Mouse (Mus musculus): ENCODE measurements around the gene AY074887. TPM values are rescaled to one million over a fixed set of nuclear protein-coding genes. Genes with fewer than 3 reads are reported as not detected.
"Not testable (repeated sequence)": the region's sequence is repeated elsewhere in the genome, so short reads cannot be mapped to it uniquely, and the experiment has no call there.

The AY074887 gene
- total RNA-seq (2015) (0.86 TPM in 1 of 2 replicates, not detected in the other), total RNA-seq (2017) (0.30 TPM in 1 of 2 replicates, not detected in the other)

GRCm38 (mm10) chr9:54950575-54951321 is at the start of gene AY074887, which contains the start of gene Psma4:
TSS of gene AY074887 (minus strand) at chr9:54950998.
TSS of gene Psma4 (plus strand) at chr9:54950790.
- peak; percentile 99 for ATAC-seq (replicated peaks; ENCODE audit: poor library complexity)

GRCm38 (mm10) chr9:54995645-54996044 is 44.8 kb upstream of the AY074887 start:
- ATAC-seq (replicated peaks; ENCODE audit: poor library complexity): peak; percentile 85

DNA sequence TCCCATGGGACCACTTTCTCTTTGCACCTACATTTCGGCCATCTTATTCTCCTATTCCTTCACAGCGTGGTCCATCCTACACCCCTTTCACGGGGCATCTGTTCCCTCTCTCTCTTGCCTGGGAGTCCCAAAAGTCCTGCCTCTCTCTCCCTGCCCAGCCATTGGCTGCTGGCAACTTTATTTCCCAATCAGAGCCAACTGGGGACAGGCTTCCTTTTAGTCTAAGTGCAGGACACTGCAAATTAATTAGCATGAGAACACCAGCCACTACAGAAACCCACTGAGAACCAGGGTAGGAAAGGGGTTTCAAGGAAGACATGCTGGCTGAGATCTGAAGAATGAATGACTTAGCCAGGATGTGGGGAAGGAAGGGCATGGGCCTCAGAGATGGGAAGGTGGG is 43.6 kb upstream of the AY074887 start:
- ATAC-seq (replicated peaks; ENCODE audit: poor library complexity): no peak

DNA sequence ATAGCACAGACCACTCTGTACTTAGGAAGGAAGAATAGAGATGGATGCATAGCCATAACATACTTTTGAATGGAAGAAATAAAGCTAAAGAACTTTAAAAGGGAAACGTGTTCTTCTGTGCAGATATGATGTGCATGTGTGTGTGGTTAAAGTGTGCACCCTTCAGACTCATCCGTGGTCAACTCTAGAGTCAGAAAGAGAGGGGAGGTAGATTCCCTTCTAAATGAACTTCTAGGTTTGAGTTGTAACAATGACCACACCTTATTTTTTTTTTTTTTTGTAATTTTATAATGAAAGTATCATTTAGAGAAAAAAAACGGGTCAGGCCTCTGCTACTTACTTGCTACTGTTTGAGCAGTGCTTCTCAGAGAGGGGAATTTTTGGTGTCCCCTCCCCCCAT is 39.6 kb upstream of the AY074887 start:
- no peak for ATAC-seq (replicated peaks; ENCODE audit: poor library complexity)

GRCm38 (mm10) chr9:54982401-54982800 is 31.6 kb upstream of the AY074887 start:
- ATAC-seq (replicated peaks; ENCODE audit: poor library complexity): no peak

GRCm38 (mm10) chr9:54981291-54982191 is 30.7 kb upstream of the AY074887 start:
- ATAC-seq (replicated peaks; ENCODE audit: poor library complexity): peak; percentile 72

DNA sequence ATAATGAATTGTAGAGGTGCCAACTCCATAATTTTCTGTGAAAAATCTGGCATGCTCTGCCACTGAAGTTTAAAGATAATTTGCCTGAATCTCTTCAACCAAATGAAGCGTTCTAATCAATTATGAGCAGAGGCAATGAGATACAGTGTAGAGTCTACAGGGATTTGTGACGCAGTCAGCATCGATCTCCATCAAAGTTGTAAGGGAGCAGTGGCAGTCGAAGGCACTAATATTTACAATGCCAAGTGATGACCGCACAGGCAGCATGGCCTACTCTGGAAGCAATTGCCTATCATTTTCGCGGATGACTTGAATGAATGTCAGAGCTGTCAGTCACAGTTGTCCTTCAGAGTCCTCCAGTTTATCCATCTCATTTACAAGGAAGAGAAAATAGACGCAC is 29.9 kb upstream of the AY074887 start, which contains the start of gene Chrna5:
Gene Chrna5 (plus strand): TSS at position 207 of the 400 bp plus-strand sequence.
- ATAC-seq (replicated peaks; ENCODE audit: poor library complexity): no peak

GRCm38 (mm10) chr9:54969972-54970637 is 19.3 kb upstream of the AY074887 start:
- ATAC-seq (replicated peaks; ENCODE audit: poor library complexity): no peak

DNA sequence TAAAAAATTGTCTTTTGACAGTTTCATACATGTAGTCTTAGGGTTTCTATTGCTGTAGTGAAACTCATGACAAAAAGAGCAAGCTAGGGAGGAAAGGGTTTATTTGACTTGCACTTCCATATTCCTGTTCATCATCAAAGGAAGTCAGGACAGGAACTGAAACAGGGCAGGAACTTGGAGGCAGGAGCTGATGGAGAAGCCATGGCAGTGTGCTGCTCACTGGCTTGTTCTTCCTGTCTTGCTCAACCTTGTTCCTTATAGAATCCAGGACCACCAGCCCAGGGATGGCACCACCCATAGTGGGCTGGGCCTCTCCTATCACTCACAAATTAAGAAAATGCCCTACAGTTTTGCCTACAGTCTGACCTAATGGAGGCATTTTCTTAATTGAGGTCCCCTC is 12.9 kb upstream of the AY074887 start:
- no peak for ATAC-seq (replicated peaks; ENCODE audit: poor library complexity)

- no peak for ATAC-seq (replicated peaks; ENCODE audit: poor library complexity)
Measured at GRCm38 (mm10) chr9:54961059-54961458, 10.3 kb upstream of the AY074887 start.

- not testable (repeated sequence) for ATAC-seq (replicated peaks; ENCODE audit: poor library complexity)
Measured at GRCm38 (mm10) chr9:54950162-54950561, 636 bp downstream of the AY074887 start.

GRCm38 (mm10) chr9:54949465-54949864 is 1.3 kb downstream of the AY074887 start:
- ATAC-seq (replicated peaks; ENCODE audit: poor library complexity): no peak

DNA sequence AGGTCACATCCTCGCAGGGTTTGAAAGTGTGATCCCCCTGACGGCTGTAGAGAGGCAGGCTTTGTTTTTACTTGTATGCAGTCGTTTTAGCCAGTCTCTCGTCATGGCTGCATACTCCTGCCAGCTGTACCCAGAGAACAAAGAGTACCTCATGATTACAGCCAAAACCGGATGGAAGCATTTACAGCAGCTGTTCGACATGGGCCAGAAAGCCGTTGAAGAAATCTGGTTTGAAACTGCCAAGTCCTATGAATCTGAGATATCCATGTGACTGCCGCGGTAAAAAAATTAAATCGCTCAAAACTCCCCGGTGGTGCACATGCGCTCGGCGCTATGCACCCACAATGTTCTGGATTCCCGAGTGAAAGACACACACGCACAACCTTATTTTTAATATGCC is 4.5 kb downstream of the AY074887 start:
- no peak for ATAC-seq (replicated peaks; ENCODE audit: poor library complexity)

DNA sequence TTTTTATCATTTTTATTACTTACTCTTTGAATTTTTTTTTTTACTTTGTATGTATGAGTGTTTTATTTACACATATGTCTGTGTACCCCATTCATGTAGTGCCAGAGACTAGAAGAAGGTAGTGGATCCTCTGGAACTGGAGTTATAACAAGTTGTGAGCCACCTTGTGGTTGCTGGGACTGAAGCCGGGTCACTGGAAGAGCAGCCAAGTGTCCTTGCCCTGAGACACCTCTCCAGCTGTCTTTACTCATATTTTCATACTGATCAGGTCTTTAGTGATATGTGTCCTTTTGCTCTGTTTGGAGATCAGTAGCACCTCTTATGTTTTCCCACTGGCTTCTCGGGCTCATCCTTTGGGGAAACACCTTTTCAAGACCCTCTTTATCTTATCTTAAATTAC is 6.3 kb downstream of the AY074887 start:
- ATAC-seq (replicated peaks; ENCODE audit: poor library complexity): no peak

GRCm38 (mm10) chr9:54942071-54942470 is 8.7 kb downstream of the AY074887 start:
- ATAC-seq (replicated peaks; ENCODE audit: poor library complexity): no peak

DNA sequence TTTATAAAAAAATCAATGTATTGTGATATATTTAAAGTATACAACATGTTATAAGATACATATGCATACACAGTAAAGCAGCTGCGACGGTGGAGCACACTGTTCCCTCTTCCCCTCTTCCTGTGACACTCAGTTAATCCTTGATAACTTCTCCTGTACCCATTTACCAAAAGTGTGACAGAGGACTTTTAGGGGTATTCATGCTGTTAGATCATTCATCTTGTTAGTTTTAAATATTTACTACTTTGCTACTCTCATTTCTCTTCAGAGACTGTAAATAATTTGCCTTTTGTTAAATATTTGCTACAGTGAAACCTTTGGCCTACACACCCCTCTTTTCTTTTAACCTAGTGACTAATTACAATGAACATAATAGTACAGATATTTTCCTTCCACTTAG is 18.4 kb downstream of the AY074887 start:
- ATAC-seq (replicated peaks; ENCODE audit: poor library complexity): no peak

GRCm38 (mm10) chr9:54931765-54932164 is 19.0 kb downstream of the AY074887 start:
- no peak for ATAC-seq (replicated peaks; ENCODE audit: poor library complexity)

- no peak for ATAC-seq (replicated peaks; ENCODE audit: poor library complexity)
Measured at GRCm38 (mm10) chr9:54930741-54931140, 20.1 kb downstream of the AY074887 start.

GRCm38 (mm10) chr9:54919946-54920345 is 30.9 kb downstream of the AY074887 start:
- no peak for ATAC-seq (replicated peaks; ENCODE audit: poor library complexity)

DNA sequence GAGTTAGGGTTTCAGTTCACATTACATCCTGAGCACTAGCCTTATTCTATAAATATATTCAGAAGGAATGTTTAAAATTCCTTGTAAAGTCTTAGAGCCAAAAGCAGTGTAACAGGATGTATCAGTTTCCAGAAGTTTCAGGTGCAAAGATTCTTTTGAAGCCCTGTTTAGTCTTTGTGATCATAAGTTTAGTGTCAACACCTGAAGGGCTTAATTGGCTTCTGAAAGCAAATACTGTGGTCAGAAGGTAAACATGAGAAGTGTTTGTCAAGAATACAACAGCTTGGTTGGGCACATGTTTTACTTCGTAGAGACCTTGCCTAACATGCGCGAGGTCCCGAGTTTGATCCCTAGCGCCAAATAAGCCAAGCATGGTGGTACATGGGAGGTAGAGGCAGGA is 32.0 kb downstream of the AY074887 start:
- ATAC-seq (replicated peaks; ENCODE audit: poor library complexity): no peak

DNA sequence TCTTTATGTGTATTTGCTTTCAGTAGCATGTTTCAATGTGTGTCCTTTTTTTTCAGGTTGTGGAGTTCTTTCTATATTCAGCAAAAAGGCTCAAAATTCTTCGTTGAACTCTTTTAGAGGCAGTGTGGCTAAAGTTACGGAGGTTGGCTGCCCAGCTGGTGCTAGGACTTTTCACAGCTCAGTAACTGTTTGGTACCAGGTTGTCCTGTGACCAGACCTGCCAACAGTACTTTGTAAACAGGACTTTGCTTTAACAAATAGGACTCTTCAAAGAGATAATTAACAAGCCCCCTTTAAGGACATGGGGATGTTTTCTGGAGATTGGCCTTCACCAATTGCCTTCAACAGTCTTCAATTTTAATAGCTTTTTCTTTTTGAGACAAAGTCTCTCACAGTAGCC is 32.6 kb downstream of the AY074887 start:
- ATAC-seq (replicated peaks; ENCODE audit: poor library complexity): no peak

Data from megakaryocyte progenitor cell, adult 5-6 weeks (primary cell).